Mouse (Mus musculus) CH12.LX (cell line): ENCODE measurements at regions not wholly inside any gene's neighbourhood (a gene's known extent, or its start where the extent isn't known, plus 50 kb on each side); places are given as distances from the start of the nearest gene placed in this dataset.

Source experiments
- CHD2 ChIP-seq: IDR thresholded peaks from 2 replicates; pipeline ENCODE4 v1.6.1; 2011; ENCODE audit warnings: low read length, improper control_type of control experiment
- CTCF ChIP-seq, 2 experiments: IDR thresholded peaks in 1 of 2; conservative IDR thresholded peaks in 1 of 2; 2 replicates each; pipeline ENCODE4 v1.5.1; 2011 to 2012; ENCODE audit warnings: low read depth in 2 of 2, low read length in 2 of 2, improper control_type of control experiment in 1 of 2, inconsistent platforms in 1 of 2, mild to moderate bottlenecking in 1 of 2, moderate library complexity in 1 of 2
- MAZ ChIP-seq: IDR thresholded peaks from 2 replicates; pipeline ENCODE4 v1.6.1; 2012; ENCODE audit warnings: low read depth, mild to moderate bottlenecking, inconsistent platforms, low read length, improper control_type of control experiment, moderate library complexity
- POLR2A ChIP-seq: IDR thresholded peaks from 2 replicates; pipeline ENCODE4 v1.6.1; 2011; ENCODE audit warnings: low read depth, mild to moderate bottlenecking, improper control_type of control experiment, low read length
- UBTF ChIP-seq: IDR thresholded peaks from 2 replicates; pipeline ENCODE4 v1.6.1; 2012; ENCODE audit warnings: low read depth, mild to moderate bottlenecking, inconsistent platforms, low read length, improper control_type of control experiment, moderate library complexity

- TF ChIP-seq CHD2 (no peak), UBTF (no peak), CTCF (conservative IDR thresholded peaks at IDR 0.05 in 1 of 2, IDR thresholded peaks at IDR 0.05 in 1 of 2; ENCODE audit: low read depth in 2 of 2, low read length in 2 of 2) (no peak), POLR2A (no peak), MAZ (no peak)
Measured at GRCm38 (mm10) chr1:184579475-184579874, 152.9 kb downstream of the Hlx start.
